20 mouse cellular contexts compared by ENCODE assay signal in the genomic region with DNA sequence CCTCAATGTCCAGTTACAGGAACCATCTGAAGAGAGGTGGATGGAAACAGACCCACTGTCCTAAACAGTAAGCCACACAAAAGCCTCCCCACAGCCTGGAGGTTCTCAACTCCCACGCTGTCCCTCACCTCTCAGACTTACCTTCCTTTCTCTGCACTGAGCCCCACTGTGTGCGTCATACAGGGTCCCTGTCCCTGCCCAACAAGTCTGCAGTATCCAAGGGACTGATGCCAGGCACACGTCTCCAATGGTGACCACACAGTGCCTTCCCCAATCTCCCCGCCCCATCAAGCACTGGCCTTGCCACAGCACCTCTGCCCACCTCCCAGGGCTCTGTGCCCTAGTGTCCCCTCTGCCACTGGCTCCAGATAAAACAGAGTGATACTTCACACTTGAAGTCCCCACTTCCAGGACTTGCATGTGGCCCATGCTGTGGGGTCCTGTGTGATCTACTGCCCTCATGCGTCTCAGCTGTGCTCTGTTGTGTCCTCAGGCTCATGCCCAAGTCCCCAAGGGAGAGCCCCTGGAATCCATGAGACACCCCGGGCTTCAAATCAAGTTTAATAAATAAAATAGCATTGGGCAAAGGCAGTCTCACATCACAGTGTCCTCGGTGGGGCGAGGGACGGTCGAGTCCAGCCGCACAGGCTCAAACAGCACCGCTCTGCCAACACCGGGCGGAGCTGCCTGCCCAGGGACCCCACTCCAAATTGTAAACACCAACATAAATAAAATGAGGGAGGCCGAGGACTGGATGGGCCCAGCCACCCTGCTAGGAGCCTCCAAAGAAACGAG. TPM values are rescaled to one million over a fixed set of nuclear protein-coding genes. Genes with fewer than 3 reads are reported as not detected.
DNase-seq lines count a peak whose midpoint lies in the region; ATAC-seq and TF ChIP-seq lines count a peak whose summit lies in the region.
"Had no signal": no experiment of that assay in that cellular context is flagged by ENCODE, and none has a peak within 500 bp of the region (broad histone marks: within the 10 kb centered on the region; RNA-seq: fewer than 3 reads in every experiment).

No protein-coding gene starts in this region.

- ATAC-seq in liver, postnatal 0 days, result no peak
- ATAC-seq: intestine, embryonic 16.5 days had no signal

- DNase-seq in cerebellum, adult 11-12 months, result peak; percentile 5
- DNase-seq in cerebellum, postnatal 36 days, result no peak
- peak; percentile 3 for DNase-seq in heart, postnatal 4 days
- no peak for DNase-seq in heart, adult 9 months (ENCODE audit: low spot score in 2 of 2)
- peak; percentile 12 for DNase-seq in liver, postnatal 0 days
- no peak for DNase-seq in liver
- no peak for DNase-seq in embryo, embryonic 9.5 days (ENCODE audit: extremely low spot score)
- DNase-seq: adrenal gland, adult 8-10 months; gastrocnemius, postnatal 14 days; lung, postnatal 36 days had no signal

- no peak overlapping the region for H3K9ac ChIP-seq in liver, postnatal 0 days (replicated peaks)
- H3K9ac ChIP-seq: heart, embryonic 13.5 days; hindbrain, embryonic 13.5 days; limb, embryonic 13.5 days; neural tube, embryonic 13.5 days had no signal

- no peak overlapping the region for H3K4me3 ChIP-seq in liver, postnatal 0 days (ENCODE audit: low read depth, low read length)
- peak overlapping the region; percentile 66 for H3K4me3 ChIP-seq in E14TG2a.4 (replicated peaks; ENCODE audit: low read length)
- H3K4me3 ChIP-seq: heart, embryonic 13.5 days; hindbrain, embryonic 13.5 days; limb, embryonic 13.5 days; midbrain, embryonic 10.5 days; neural tube, embryonic 13.5 days had no signal

- TF ChIP-seq EP300 in liver, postnatal 0 days (IDR thresholded peaks at IDR 0.05; ENCODE audit: low read depth), result no peak

- no peak overlapping the region for H3K4me2 ChIP-seq in liver, postnatal 0 days (ENCODE audit: low read depth, low read length)
- H3K4me2 ChIP-seq: heart, embryonic 13.5 days; hindbrain, embryonic 13.5 days; limb, embryonic 13.5 days; neural tube, embryonic 13.5 days had no signal

- peaks cover 21% of the 10 kb centered on the region for H3K36me3 ChIP-seq in liver, postnatal 0 days (replicated peaks; ENCODE audit: insufficient read depth, low read length)
- H3K36me3 ChIP-seq in E14TG2a.4 (ENCODE audit: insufficient read depth, low read length), result peaks cover 70% of the 10 kb centered on the region

- H3K9me3 ChIP-seq in liver, postnatal 0 days (ENCODE audit: low read length), result no peaks in the 10 kb centered on the region
- H3K9me3 ChIP-seq in E14TG2a.4 (ENCODE audit: low read length), result peaks cover 11% of the 10 kb centered on the region
- H3K9me3 ChIP-seq: heart, embryonic 13.5 days; hindbrain, embryonic 13.5 days; limb, embryonic 13.5 days; midbrain, embryonic 10.5 days; neural tube, embryonic 13.5 days had no signal

- TF ChIP-seq CTCF in liver, postnatal 0 days (IDR thresholded peaks at IDR 0.05; ENCODE audit: low read depth), result no peak
- no peak for TF ChIP-seq CTCF in E14TG2a.4 (conservative IDR thresholded peaks at IDR 0.05; ENCODE audit: low read length)

- WGBS in liver, postnatal 0 days (ENCODE audit: insufficient replicate concordance), result 85% methylated on average over 16 of the region's 16 CpGs

- H3K4me1 ChIP-seq in liver, postnatal 0 days (ENCODE audit: insufficient read depth), result no peaks in the 10 kb centered on the region
- peaks cover 30% of the 10 kb centered on the region for H3K4me1 ChIP-seq in E14TG2a.4 (replicated peaks; ENCODE audit: low read depth, low read length)
- H3K4me1 ChIP-seq: heart, embryonic 13.5 days; hindbrain, embryonic 13.5 days; limb, embryonic 13.5 days; midbrain, embryonic 10.5 days; neural tube, embryonic 13.5 days had no signal

- H3K27me3 ChIP-seq in liver, postnatal 0 days (ENCODE audit: insufficient read depth, low read length), result no peaks in the 10 kb centered on the region
- H3K27me3 ChIP-seq in E14TG2a.4 (ENCODE audit: insufficient read depth, low read length), result peaks cover 14% of the 10 kb centered on the region
- H3K27me3 ChIP-seq: limb, embryonic 13.5 days; neural tube, embryonic 13.5 days had no signal

- no peak overlapping the region for H3K27ac ChIP-seq in liver, postnatal 0 days (ENCODE audit: low read depth)
- H3K27ac ChIP-seq: heart, embryonic 13.5 days; hindbrain, embryonic 13.5 days; kidney, postnatal 0 days; limb, embryonic 13.5 days; midbrain, embryonic 10.5 days; neural tube, embryonic 13.5 days had no signal

RNA-seq across cellular contexts. Expression of a gene that starts 6.3 kb away (rescaled TPM):
- 1 to 10 TPM; 5.7 to 6.0 TPM for total RNA-seq in heart, postnatal 4 days (2021)
- polyA plus RNA-seq in liver, postnatal 0 days (2015; fragmentation: Nextera tagmentation; extraction: Ambion mirVana), result 32.7 and 38.8 TPM in 2 replicates

RNA-seq across cellular contexts. Expression of a gene that starts 15.1 kb away (rescaled TPM):
- total RNA-seq in heart, postnatal 4 days (2021), result 10 to 100 TPM; 19.7 to 21.9 TPM
- 8.6 and 9.0 TPM in 2 replicates for polyA plus RNA-seq in liver, postnatal 0 days (2015; fragmentation: Nextera tagmentation; extraction: Ambion mirVana)

RNA-seq across cellular contexts. Expression of a gene that starts 47.2 kb away (rescaled TPM):
- not detected for total RNA-seq in heart, postnatal 4 days (2021)
- not detected in 2 replicates for polyA plus RNA-seq in liver, postnatal 0 days (2015; fragmentation: Nextera tagmentation; extraction: Ambion mirVana)
- total RNA-seq: adrenal gland, adult 8-10 months; gastrocnemius, postnatal 14 days had no signal
- polyA plus RNA-seq: embryonic facial prominence, embryonic 14.5 days; heart, embryonic 13.5 days; hindbrain, embryonic 13.5 days; intestine, embryonic 16.5 days; kidney, postnatal 0 days; limb, embryonic 13.5 days; midbrain, embryonic 10.5 days; neural tube, embryonic 13.5 days; small intestine, adult 2 months had no signal

Comparison
In these comparisons a context has a peak if more than half of its experiments do, and no peak if none do; other contexts are left out.
1. DNase-seq: peak in cerebellum, adult 11-12 months (single experiment), heart, postnatal 4 days (single experiment) and liver, postnatal 0 days (single experiment); none in cerebellum, postnatal 36 days (0 of 2), heart, adult 9 months (0 of 2), liver (single experiment) and embryo, embryonic 9.5 days (single experiment).